Mouse (Mus musculus): ENCODE measurements around the gene Tmod4. TPM values are rescaled to one million over a fixed set of nuclear protein-coding genes. Genes with fewer than 3 reads are reported as not detected.
"Not testable (repeated sequence)": the region's sequence is repeated elsewhere in the genome, so short reads cannot be mapped to it uniquely, and the experiment has no call there.

The Tmod4 gene
- 1.7 and 2.0 TPM in 2 replicates for polyA plus RNA-seq (2015; fragmentation: Nextera tagmentation; extraction: Ambion mirVana)

- 60% methylated on average over 6 of the region's 6 CpGs for WGBS
- no peak; the same call in 1 of the 2 replicates for ATAC-seq (replicated peaks)
- Histone ChIP-seq H3K4me3 (no peak within 1 kb of the TSS), H3K27me3 (replicated peaks) (no peaks in the 10 kb centered on the region), H3K9ac (no peak within 1 kb of the TSS), H3K36me3 (replicated peaks) (peaks cover 32% of the 10 kb centered on the region), H3K4me2 (no peak within 1 kb of the TSS), H3K27ac (no peak within 1 kb of the TSS), H3K9me3 (no peaks in the 10 kb centered on the region), H3K4me1 (no peaks in the 10 kb centered on the region)
Measured at GRCm38 (mm10) chr3:95124246-95124645, at the start of gene Tmod4. Gene Tmod4 (plus strand): TSS chr3:95124476.

GRCm38 (mm10) chr3:95088071-95088470 is 36.2 kb upstream of the Tmod4 start:
- H3K4me1 ChIP-seq = no peaks in the 10 kb centered on the region
- H3K4me3 ChIP-seq = no peak overlapping the region
- H3K27ac ChIP-seq = no peak overlapping the region
- ATAC-seq (replicated peaks) = no peak
- H3K9me3 ChIP-seq = no peaks in the 10 kb centered on the region
- 92% methylated on average over 1 of the region's 1 CpGs for WGBS
- no peaks in the 10 kb centered on the region for H3K36me3 ChIP-seq (replicated peaks)
- H3K27me3 ChIP-seq (replicated peaks) = no peaks in the 10 kb centered on the region
- no peak overlapping the region for H3K4me2 ChIP-seq
- H3K9ac ChIP-seq = no peak overlapping the region

GRCm38 (mm10) chr3:95100854-95101253 is 23.4 kb upstream of the Tmod4 start:
- H3K4me1 ChIP-seq = peaks cover 27% of the 10 kb centered on the region
- 30% methylated on average over 2 of the region's 2 CpGs for WGBS
- ATAC-seq (replicated peaks) = no peak

GRCm38 (mm10) chr3:95105121-95105520 is 19.2 kb upstream of the Tmod4 start:
- 73% methylated on average over 4 of the region's 4 CpGs for WGBS
- Histone ChIP-seq H3K36me3 (replicated peaks) (no peaks in the 10 kb centered on the region), H3K27ac (no peak overlapping the region), H3K9ac (peak overlapping the region; percentile 86), H3K27me3 (replicated peaks) (no peaks in the 10 kb centered on the region), H3K4me2 (peak overlapping the region; percentile 70), H3K4me3 (peak overlapping the region; percentile 78), H3K9me3 (no peaks in the 10 kb centered on the region), H3K4me1 (peaks cover 27% of the 10 kb centered on the region)
- no peak for ATAC-seq (replicated peaks)

More at GRCm38 (mm10) chr3:95100854-95101253, 23.4 kb upstream of the Tmod4 start:
- no peaks in the 10 kb centered on the region for H3K9me3 ChIP-seq
- H3K9ac ChIP-seq = no peak overlapping the region
- H3K4me3 ChIP-seq = no peak overlapping the region
- H3K4me2 ChIP-seq = no peak overlapping the region
- H3K36me3 ChIP-seq (replicated peaks) = no peaks in the 10 kb centered on the region
- H3K27me3 ChIP-seq (replicated peaks) = no peaks in the 10 kb centered on the region
- no peak overlapping the region for H3K27ac ChIP-seq

GRCm38 (mm10) chr3:95105586-95106337 is 18.5 kb upstream of the Tmod4 start:
- H3K4me3 ChIP-seq = peak overlapping the region; percentile 78
- peak overlapping the region; percentile 86 for H3K9ac ChIP-seq
- peak overlapping the region; percentile 70 for H3K4me2 ChIP-seq
- peak overlapping the region; percentile 88 for H3K27ac ChIP-seq
- 2% methylated on average over 16 of the region's 16 CpGs for WGBS
- peaks cover 24% of the 10 kb centered on the region for H3K4me1 ChIP-seq
- H3K9me3 ChIP-seq = no peaks in the 10 kb centered on the region
- H3K36me3 ChIP-seq (replicated peaks) = no peaks in the 10 kb centered on the region
- ATAC-seq (replicated peaks) = no peak
- H3K27me3 ChIP-seq (replicated peaks) = no peaks in the 10 kb centered on the region

- ATAC-seq (replicated peaks) = peak; percentile 89
- Histone ChIP-seq H3K4me3 (peak within 1 kb of the TSS; percentile 78), H3K4me2 (peak within 1 kb of the TSS; percentile 70), H3K9me3 (no peaks in the 10 kb centered on the region), H3K9ac (peak within 1 kb of the TSS; percentile 86), H3K36me3 (replicated peaks) (no peaks in the 10 kb centered on the region), H3K27ac (peak within 1 kb of the TSS; percentile 88), H3K4me1 (peaks cover 16% of the 10 kb centered on the region), H3K27me3 (replicated peaks) (no peaks in the 10 kb centered on the region)
- under 1% methylated on average over 51 of the region's 51 CpGs for WGBS
Measured at GRCm38 (mm10) chr3:95106338-95107117, 17.7 kb upstream of the Tmod4 start, which contains the start of gene Pip5k1a. Gene Pip5k1a (minus strand): TSS chr3:95106930.

GRCm38 (mm10) chr3:95107308-95107707 is 17.0 kb upstream of the Tmod4 start:
- H3K4me3 ChIP-seq = peak overlapping the region; percentile 78
- not testable (repeated sequence) for H3K36me3 ChIP-seq (replicated peaks); H3K9me3 ChIP-seq; H3K27me3 ChIP-seq (replicated peaks); H3K9ac ChIP-seq; ATAC-seq (replicated peaks)
- H3K4me1 ChIP-seq = peaks cover 16% of the 10 kb centered on the region
- peak overlapping the region; percentile 71; the same call in 1 of the 2 replicates for H3K27ac ChIP-seq
- peak overlapping the region; percentile 62 for H3K4me2 ChIP-seq

GRCm38 (mm10) chr3:95107898-95108297 is 16.4 kb upstream of the Tmod4 start:
- ATAC-seq (replicated peaks) = no peak
- 68% methylated on average over 2 of the region's 2 CpGs for WGBS
- no peaks in the 10 kb centered on the region for H3K9me3 ChIP-seq
- peaks cover 22% of the 10 kb centered on the region for H3K4me1 ChIP-seq
- no peaks in the 10 kb centered on the region for H3K36me3 ChIP-seq (replicated peaks)
- no peak overlapping the region for H3K9ac ChIP-seq
- H3K4me3 ChIP-seq = no peak overlapping the region
- H3K27ac ChIP-seq = no peak overlapping the region
- H3K4me2 ChIP-seq = no peak overlapping the region
- no peaks in the 10 kb centered on the region for H3K27me3 ChIP-seq (replicated peaks)

- WGBS = under 1% methylated on average over 54 of the region's 54 CpGs
- Histone ChIP-seq H3K27ac (peak within 1 kb of the TSS; percentile 94), H3K27me3 (replicated peaks) (no peaks in the 10 kb centered on the region), H3K4me2 (peak within 1 kb of the TSS; percentile 52), H3K36me3 (replicated peaks) (peaks cover 12% of the 10 kb centered on the region; the same call in 1 of the 2 replicates), H3K4me3 (peak within 1 kb of the TSS; percentile 74), H3K9ac (peak within 1 kb of the TSS; percentile 72), H3K9me3 (no peaks in the 10 kb centered on the region), H3K4me1 (peaks cover 16% of the 10 kb centered on the region)
- ATAC-seq (replicated peaks) = peak; percentile 75
Measured at GRCm38 (mm10) chr3:95110911-95111726, 13.2 kb upstream of the Tmod4 start, which contains the start of gene Vps72. Gene Vps72 (plus strand): TSS chr3:95111022.

GRCm38 (mm10) chr3:95112760-95113159 is 11.5 kb upstream of the Tmod4 start:
- Histone ChIP-seq H3K27ac (no peak overlapping the region), H3K9me3 (no peaks in the 10 kb centered on the region), H3K4me3 (no peak overlapping the region), H3K27me3 (replicated peaks) (no peaks in the 10 kb centered on the region), H3K4me2 (peak overlapping the region; percentile 52; the same call in 1 of the 2 replicates), H3K9ac (no peak overlapping the region), H3K36me3 (replicated peaks) (peaks cover 15% of the 10 kb centered on the region), H3K4me1 (peaks cover 16% of the 10 kb centered on the region)
- 95% methylated on average over 1 of the region's 1 CpGs for WGBS
- ATAC-seq (replicated peaks) = no peak

GRCm38 (mm10) chr3:95117751-95118150 is 6.5 kb upstream of the Tmod4 start:
- no peak for ATAC-seq (replicated peaks)
- no peaks in the 10 kb centered on the region for H3K27me3 ChIP-seq (replicated peaks)
- WGBS = 94% methylated on average over 2 of the region's 2 CpGs
- H3K4me1 ChIP-seq = peaks cover 6% of the 10 kb centered on the region
- H3K27ac ChIP-seq = no peak overlapping the region
- H3K9me3 ChIP-seq = no peaks in the 10 kb centered on the region
- H3K4me2 ChIP-seq = no peak overlapping the region
- no peak overlapping the region for H3K4me3 ChIP-seq
- H3K9ac ChIP-seq = no peak overlapping the region
- peaks cover 57% of the 10 kb centered on the region for H3K36me3 ChIP-seq (replicated peaks)

- Histone ChIP-seq H3K4me3 (no peak overlapping the region), H3K27ac (no peak overlapping the region), H3K36me3 (replicated peaks) (peaks cover 49% of the 10 kb centered on the region), H3K27me3 (replicated peaks) (no peaks in the 10 kb centered on the region), H3K9ac (no peak overlapping the region), H3K9me3 (no peaks in the 10 kb centered on the region), H3K4me1 (no peaks in the 10 kb centered on the region), H3K4me2 (no peak overlapping the region)
- no peak for ATAC-seq (replicated peaks)
- WGBS = 84% methylated on average over 6 of the region's 6 CpGs
Measured at GRCm38 (mm10) chr3:95121580-95121979, 2.7 kb upstream of the Tmod4 start.

Data from midbrain, embryonic 15.5 days (tissue).